ENCODE assay signal across 12 mouse cellular contexts in the genomic region with DNA sequence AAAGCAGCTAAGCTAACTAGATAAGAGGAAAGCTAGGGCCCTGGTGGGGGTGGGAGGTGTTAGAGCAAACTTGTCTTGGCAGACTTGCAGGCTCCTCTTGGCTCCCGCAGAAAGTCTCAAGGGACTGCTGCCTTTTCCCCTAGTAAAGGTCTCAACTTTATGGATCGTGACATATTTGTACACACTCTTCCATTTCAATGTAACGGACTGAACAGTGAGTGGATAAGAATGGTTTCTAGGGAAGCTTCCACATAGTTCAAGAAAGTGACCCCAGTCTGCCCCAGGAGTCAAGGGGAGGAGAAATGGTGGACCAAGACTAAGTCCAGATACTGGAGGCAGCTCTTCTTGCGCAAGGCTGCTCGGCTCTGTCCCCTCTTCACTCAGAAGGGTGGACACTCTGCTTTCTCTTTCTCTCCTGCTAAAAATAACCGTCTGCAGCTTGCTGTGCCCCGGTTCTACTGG. TPM values are rescaled to one million over a fixed set of nuclear protein-coding genes. Genes with fewer than 3 reads are reported as not detected.
DNase-seq lines count a peak whose midpoint lies in the region; ATAC-seq and TF ChIP-seq lines count a peak whose summit lies in the region.
"Had no signal": no experiment of that assay in that cellular context is flagged by ENCODE, and none has a peak within 500 bp of the region (broad histone marks: within the 10 kb centered on the region; RNA-seq: fewer than 3 reads in every experiment).

No protein-coding gene starts in this region.

- H3K9me3 ChIP-seq in heart, postnatal 0 days (replicated peaks; ENCODE audit: control insufficient read depth, low read length), result no peaks in the 10 kb centered on the region
- H3K9me3 ChIP-seq in lung, postnatal 0 days (ENCODE audit: low read length), result no peaks in the 10 kb centered on the region
- H3K9me3 ChIP-seq in hindbrain, embryonic 12.5 days (replicated peaks), result no peaks in the 10 kb centered on the region
- H3K9me3 ChIP-seq: forebrain, embryonic 12.5 days had no signal

- H3K27me3 ChIP-seq in heart, postnatal 0 days (ENCODE audit: control insufficient read depth, insufficient read depth, low read length), result no peaks in the 10 kb centered on the region
- no peaks in the 10 kb centered on the region for H3K27me3 ChIP-seq in lung, postnatal 0 days (replicated peaks; ENCODE audit: insufficient read depth, low read length)
- H3K27me3 ChIP-seq in hindbrain, embryonic 12.5 days, result peaks cover 9% of the 10 kb centered on the region; the same call in 1 of the 2 replicates
- H3K27me3 ChIP-seq: Patski had no signal

- H3K27ac ChIP-seq in heart, postnatal 0 days (ENCODE audit: low read depth), result peak overlapping the region; percentile 85
- H3K27ac ChIP-seq in lung, postnatal 0 days (ENCODE audit: low read length), result peak overlapping the region; percentile 43; the same call in 1 of the 2 replicates
- no peak overlapping the region for H3K27ac ChIP-seq in hindbrain, embryonic 12.5 days
- H3K27ac ChIP-seq: forebrain, embryonic 12.5 days; hindbrain, postnatal 0 days had no signal

- TF ChIP-seq EP300 in heart, postnatal 0 days (IDR thresholded peaks at IDR 0.05; ENCODE audit: low read depth), result no peak
- no peak for TF ChIP-seq EP300 in lung, postnatal 0 days (IDR thresholded peaks at IDR 0.05)

- H3K4me1 ChIP-seq in heart, postnatal 0 days (ENCODE audit: control insufficient read depth, insufficient read depth), result peaks cover 25% of the 10 kb centered on the region
- peaks cover 4% of the 10 kb centered on the region for H3K4me1 ChIP-seq in lung, postnatal 0 days (ENCODE audit: insufficient read depth, low read depth, low read length)
- H3K4me1 ChIP-seq in hindbrain, embryonic 12.5 days, result no peaks in the 10 kb centered on the region
- H3K4me1 ChIP-seq: forebrain, embryonic 12.5 days had no signal

- peak; percentile 55 for ATAC-seq in heart, postnatal 0 days (ENCODE audit: insufficient read depth, low read depth)
- peak; percentile 89 for ATAC-seq in lung, postnatal 0 days
- no peak for ATAC-seq in hindbrain, embryonic 12.5 days (ENCODE audit: low FRiP score)
- ATAC-seq: hindbrain, postnatal 0 days; Patski had no signal

- WGBS in heart, postnatal 0 days, result 20% methylated on average over 7 of the region's 7 CpGs
- 33% methylated on average over 7 of the region's 7 CpGs for WGBS in lung, postnatal 0 days
- 83% methylated on average over 7 of the region's 7 CpGs for WGBS in hindbrain, embryonic 12.5 days

- H3K9ac ChIP-seq in heart, postnatal 0 days (replicated peaks; ENCODE audit: low read depth, low read length), result peak overlapping the region; percentile 50
- H3K9ac ChIP-seq in lung, postnatal 0 days (replicated peaks; ENCODE audit: low read depth), result no peak overlapping the region
- H3K9ac ChIP-seq in hindbrain, embryonic 12.5 days, result no peak overlapping the region
- H3K9ac ChIP-seq: forebrain, embryonic 12.5 days had no signal

- H3K36me3 ChIP-seq in heart, postnatal 0 days (replicated peaks; ENCODE audit: control insufficient read depth, insufficient read depth, low read length), result no peaks in the 10 kb centered on the region
- H3K36me3 ChIP-seq in lung, postnatal 0 days (ENCODE audit: insufficient read depth, low read length), result no peaks in the 10 kb centered on the region
- H3K36me3 ChIP-seq in hindbrain, embryonic 12.5 days, result no peaks in the 10 kb centered on the region
- H3K36me3 ChIP-seq: forebrain, embryonic 12.5 days had no signal

- DNase-seq in adrenal gland, postnatal 14 days, result peak; percentile 42
- no peak for DNase-seq in adrenal gland, postnatal 4 days (ENCODE audit: low spot score in 2 of 2)
- DNase-seq in brain, adult 2 months (ENCODE audit: low read depth, low spot score), result peak; percentile 34
- peak; percentile 66 for DNase-seq in heart, postnatal 0 days (ENCODE audit: low spot score)
- peak; percentile 86 for DNase-seq in lung, postnatal 0 days (ENCODE audit: low spot score)
- no peak for DNase-seq in layer of hippocampus, adult 11-12 months (ENCODE audit: low spot score)
- DNase-seq in left cerebral cortex, adult 11 months (ENCODE audit: low spot score), result no peak
- DNase-seq: retina, postnatal 1 day had no signal

- TF ChIP-seq CTCF in heart, postnatal 0 days (IDR thresholded peaks at IDR 0.05; ENCODE audit: low read depth), result no peak
- no peak for TF ChIP-seq CTCF in lung, postnatal 0 days (IDR thresholded peaks at IDR 0.05)

- H3K4me3 ChIP-seq in heart, postnatal 0 days (ENCODE audit: low read depth, low read length), result no peak overlapping the region
- H3K4me3 ChIP-seq in lung, postnatal 0 days (ENCODE audit: low read depth, low read length), result no peak overlapping the region
- H3K4me3 ChIP-seq in hindbrain, embryonic 12.5 days, result no peak overlapping the region
- H3K4me3 ChIP-seq: forebrain, embryonic 12.5 days had no signal

- H3K4me2 ChIP-seq in heart, postnatal 0 days (ENCODE audit: low read depth, low read length), result peak overlapping the region; percentile 46
- H3K4me2 ChIP-seq in lung, postnatal 0 days (replicated peaks; ENCODE audit: low read depth, low read length), result no peak overlapping the region
- H3K4me2 ChIP-seq in hindbrain, embryonic 12.5 days (replicated peaks), result no peak overlapping the region
- H3K4me2 ChIP-seq: forebrain, embryonic 12.5 days had no signal

RNA-seq across cellular contexts. Expression of gene Akap1, which starts 37.0 kb away (rescaled TPM):
- 128 and 149 TPM in 2 replicates for total RNA-seq in adrenal gland, postnatal 14 days (2021)
- total RNA-seq in adrenal gland, postnatal 4 days (2021), result 100 to 1,000 TPM in 1 of 2 experiments, 10 to 100 TPM in 1; 94.3 to 101 TPM
- 125 and 144 TPM in 2 replicates for total RNA-seq in heart, postnatal 0 days (2014; rRNA removed; ENCODE audit: low replicate concordance)
- 51.4 and 54.0 TPM in 2 replicates for polyA plus RNA-seq in heart, postnatal 0 days (2015; fragmentation: Nextera tagmentation; extraction: Ambion mirVana)
- polyA plus RNA-seq in lung, postnatal 0 days (2015; fragmentation: Nextera tagmentation; extraction: Ambion mirVana), result 12.6 and 13.5 TPM in 2 replicates
- 21.8 and 22.3 TPM in 2 replicates for polyA plus RNA-seq in hindbrain, embryonic 12.5 days (2016; fragmentation: Nextera tagmentation; extraction: Ambion mirVana)

RNA-seq across cellular contexts. Expression of gene Scpep1, which starts 53.9 kb away (rescaled TPM):
- 129 and 141 TPM in 2 replicates for total RNA-seq in adrenal gland, postnatal 14 days (2021)
- total RNA-seq in adrenal gland, postnatal 4 days (2021), result 100 to 1,000 TPM; 149 to 159 TPM
- total RNA-seq in heart, postnatal 0 days (2014; rRNA removed; ENCODE audit: low replicate concordance), result 36.0 and 44.6 TPM in 2 replicates
- polyA plus RNA-seq in heart, postnatal 0 days (2015; fragmentation: Nextera tagmentation; extraction: Ambion mirVana), result 36.9 and 41.4 TPM in 2 replicates
- polyA plus RNA-seq in lung, postnatal 0 days (2015; fragmentation: Nextera tagmentation; extraction: Ambion mirVana), result 63.0 and 68.8 TPM in 2 replicates
- 44.1 and 46.2 TPM in 2 replicates for polyA plus RNA-seq in hindbrain, embryonic 12.5 days (2016; fragmentation: Nextera tagmentation; extraction: Ambion mirVana)

Comparison
In these comparisons a context has a peak if more than half of its experiments do, and no peak if none do; other contexts are left out.
1. DNase-seq: peak in adrenal gland, postnatal 14 days (single experiment), brain, adult 2 months (single experiment), heart, postnatal 0 days (single experiment) and lung, postnatal 0 days (single experiment); none in adrenal gland, postnatal 4 days (0 of 2), layer of hippocampus, adult 11-12 months (single experiment) and left cerebral cortex, adult 11 months (single experiment).